Mouse (Mus musculus): ENCODE data around the gene Lypd5.

DNA sequence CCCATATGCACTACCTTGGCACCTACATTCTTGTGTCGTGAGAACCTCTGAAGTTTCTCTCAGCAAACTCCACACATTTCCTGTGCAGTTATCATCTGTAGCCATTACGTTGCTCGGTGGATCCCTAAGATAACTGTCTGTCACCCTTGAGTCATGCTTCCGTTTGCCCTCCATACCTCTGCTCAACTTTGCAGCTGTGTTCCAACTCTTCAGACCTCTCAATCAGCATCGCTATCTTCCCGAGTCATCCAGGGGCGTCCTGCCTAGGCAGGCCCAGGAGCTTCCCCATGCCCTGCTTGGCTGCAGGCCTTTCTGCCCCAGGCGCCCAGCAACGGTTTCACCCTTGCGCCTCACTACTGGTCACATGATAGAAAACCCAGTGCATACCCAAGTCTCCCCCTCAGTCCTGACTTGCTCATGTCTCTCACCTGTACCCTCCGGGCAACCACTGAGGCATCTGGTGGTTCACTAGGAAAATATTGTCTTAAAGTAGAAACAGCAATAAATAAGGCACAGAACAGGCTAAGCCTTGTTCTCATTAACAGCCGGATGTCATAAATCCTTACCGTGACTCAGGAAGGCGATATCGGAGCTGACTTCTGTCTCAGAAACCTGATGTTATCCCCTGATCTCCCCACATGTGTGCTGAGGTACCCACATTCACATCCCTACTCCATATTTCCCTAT, 45.6 kb downstream of the Lypd5 start:
- TF ChIP-seq CTCF (IDR thresholded peaks at IDR 0.05; ENCODE audit: low read depth) (no peak), EP300 (IDR thresholded peaks at IDR 0.05; ENCODE audit: low read depth) (no peak)
